Mouse (Mus musculus) intestine, embryonic 15.5 days (tissue): ENCODE data around the gene Selenos. TPM values are rescaled to one million over a fixed set of nuclear protein-coding genes. Genes with fewer than 3 reads are reported as not detected.
A peak's percentile ranks its signal among the peaks of the same experiment; 100 is the strongest.

Experiments
- ATAC-seq: fragments of 200-750 bp; cut with Nextera tagmentation; 2 replicates; pipeline ENCODE4 v1.8.0; 2017; ENCODE audit warnings: moderate TSS enrichment, moderate library complexity
- H3K27ac ChIP-seq: fragments of 300-500 bp; sonication (generic); 2 replicates; pipeline ENCODE4 v1.5.1; 2015; ENCODE audit warnings: mild to moderate bottlenecking, inconsistent platforms
- H3K27me3 ChIP-seq: fragments of 300-500 bp; sonication (generic); replicated peaks from 2 replicates; pipeline ENCODE4 v1.6.1; 2015; ENCODE audit warnings: inconsistent platforms
- H3K36me3 ChIP-seq: fragments of 300-500 bp; sonication (generic); 2 replicates; pipeline ENCODE4 v1.6.1; 2015; ENCODE audit warnings: inconsistent platforms
- H3K4me1 ChIP-seq: fragments of 300-500 bp; sonication (generic); replicated peaks from 2 replicates; pipeline ENCODE4 v1.6.1; 2015; ENCODE audit warnings: inconsistent platforms
- H3K4me2 ChIP-seq: fragments of 300-500 bp; sonication (generic); replicated peaks from 2 replicates; pipeline ENCODE4 v1.6.1; 2015; ENCODE audit warnings: mild to moderate bottlenecking, inconsistent platforms
- H3K4me3 ChIP-seq: fragments of 300-500 bp; sonication (generic); replicated peaks from 2 replicates; pipeline ENCODE4 v1.5.1; 2015; ENCODE audit warnings: inconsistent platforms
- H3K9ac ChIP-seq: fragments of 300-500 bp; sonication (generic); 2 replicates; pipeline ENCODE4 v1.6.1; 2015; ENCODE audit warnings: inconsistent platforms
- H3K9me3 ChIP-seq: fragments of 300-500 bp; sonication (generic); 2 replicates; pipeline ENCODE4 v1.6.1; 2016; ENCODE audit warnings: inconsistent platforms
- WGBS: fragments of 180-500 bp; shearing (Covaris S2); methylation state at CpG from one replicate; pipeline ENCODE4 v1.1.7; 2015; 5-methylcytosine and 5-hydroxymethylcytosine counted together
- polyA plus RNA-seq: library from polyadenylated mRNA; unstranded; fragments of >200 nt; fragmentation: Nextera tagmentation; extraction: Ambion mirVana; gene quantifications from 2 replicates; pipeline ENCODE4 v1.2.1, GENCODE M21; 2015

Gene Selenos
- polyA plus RNA-seq, 1 experiment from 2014 or later, result 107 TPM

DNA sequence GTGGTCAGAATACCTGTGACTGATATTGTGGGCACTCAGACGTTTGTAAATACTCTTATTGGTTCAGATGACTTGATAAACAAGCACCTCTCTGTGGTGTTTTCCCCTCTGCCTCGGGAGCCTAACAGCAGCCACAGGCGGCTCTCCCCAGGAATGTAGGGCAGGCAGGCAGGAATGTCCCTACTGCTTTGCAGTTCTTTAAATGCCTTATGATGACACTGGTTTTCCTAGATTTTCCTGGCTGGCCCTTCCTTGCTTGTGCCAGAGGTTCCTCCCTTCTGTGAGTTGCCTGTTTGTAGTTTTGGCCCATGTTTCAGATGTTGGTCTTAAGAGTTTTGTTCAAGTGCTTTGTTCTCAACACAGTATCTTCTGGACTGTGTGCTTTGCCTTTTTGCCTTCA is 49.4 kb downstream of the Selenos start:
- Histone ChIP-seq H3K4me3 (no peak overlapping the region), H3K4me2 (no peak overlapping the region), H3K9me3 (no peaks in the 10 kb centered on the region), H3K4me1 (peaks cover 10% of the 10 kb centered on the region), H3K27me3 (no peaks in the 10 kb centered on the region), H3K9ac (no peak overlapping the region), H3K36me3 (0 out of 2 replicates have a peak, but pooled peaks cover 8% of the 10 kb centered on the region), H3K27ac (no peak overlapping the region)
- WGBS, result 50% methylated on average over 3 of the region's 3 CpGs
- ATAC-seq, result no peak

DNA sequence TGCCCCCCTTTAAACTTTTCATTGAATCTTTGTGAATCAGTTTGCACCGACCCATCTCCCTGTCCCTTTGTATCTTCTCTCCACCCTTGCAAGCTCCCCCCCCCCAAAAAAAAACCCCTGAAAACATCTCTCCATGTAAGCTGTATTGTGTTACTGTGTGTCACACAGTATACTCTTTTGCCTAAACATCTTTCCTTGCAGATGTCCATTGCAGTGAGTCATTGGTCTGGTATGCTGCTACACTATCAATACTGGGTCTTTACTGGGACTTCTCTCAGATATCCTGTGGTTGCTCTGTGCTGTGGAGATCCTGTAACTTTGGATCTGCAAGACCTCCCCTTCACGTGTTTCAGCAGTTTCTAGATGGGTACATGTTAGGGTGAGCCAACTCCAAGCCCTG is 50.8 kb downstream of the Selenos start:
- H3K4me3 ChIP-seq, result no peak overlapping the region
- H3K27ac ChIP-seq, result no peak overlapping the region
- H3K4me2 ChIP-seq, result no peak overlapping the region
- H3K9ac ChIP-seq, result no peak overlapping the region
- no peaks in the 10 kb centered on the region for H3K27me3 ChIP-seq
- H3K36me3 ChIP-seq, result 0 out of 2 replicates have a peak, but pooled peaks cover 8% of the 10 kb centered on the region
- H3K9me3 ChIP-seq, result no peaks in the 10 kb centered on the region
- H3K4me1 ChIP-seq, result 0 out of 2 replicates have a peak, but pooled peaks cover 5% of the 10 kb centered on the region
- no peak for ATAC-seq
- 72% methylated on average over 2 of the region's 2 CpGs for WGBS

DNA sequence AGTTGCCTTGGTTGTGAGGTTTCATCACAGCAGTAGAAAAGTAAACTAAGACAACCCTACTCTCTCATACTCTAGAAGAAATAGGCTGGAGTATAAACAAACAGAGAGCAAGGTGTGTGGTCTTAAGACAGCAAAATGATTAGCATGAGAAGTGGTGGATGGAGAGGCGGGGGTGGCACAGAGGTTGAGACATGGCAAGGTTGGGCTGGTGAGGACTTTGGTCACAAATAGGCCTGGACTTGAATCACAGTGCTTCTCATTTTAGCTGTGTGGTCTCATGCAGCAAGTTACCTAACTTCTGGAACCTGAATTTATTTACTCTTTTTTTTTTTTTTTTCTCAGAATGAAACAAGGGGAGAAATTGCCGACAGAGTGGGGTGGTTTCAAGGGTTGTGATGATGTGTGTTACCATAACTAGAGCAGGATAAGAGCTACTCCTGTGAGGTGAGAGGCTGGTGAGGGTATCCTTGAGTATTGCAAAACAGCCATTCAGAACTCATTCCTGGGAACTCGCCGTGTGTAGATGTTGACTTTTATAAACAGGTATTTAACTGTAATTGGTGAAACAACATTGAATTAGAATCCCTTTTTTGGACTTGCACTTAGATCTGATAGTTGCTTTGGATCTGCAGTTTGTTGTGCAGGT is 52.5 kb downstream of the Selenos start:
- H3K27me3 ChIP-seq, result no peaks in the 10 kb centered on the region
- no peak overlapping the region for H3K27ac ChIP-seq
- H3K4me3 ChIP-seq, result no peak overlapping the region
- H3K9me3 ChIP-seq, result no peaks in the 10 kb centered on the region
- 77% methylated on average over 4 of the region's 4 CpGs for WGBS
- peaks cover 11% of the 10 kb centered on the region; the same call in 1 of the 2 replicates for H3K4me1 ChIP-seq
- 0 out of 2 replicates have a peak, but pooled peaks cover 8% of the 10 kb centered on the region for H3K36me3 ChIP-seq
- ATAC-seq, result no peak
- H3K4me2 ChIP-seq, result no peak overlapping the region
- H3K9ac ChIP-seq, result no peak overlapping the region

DNA sequence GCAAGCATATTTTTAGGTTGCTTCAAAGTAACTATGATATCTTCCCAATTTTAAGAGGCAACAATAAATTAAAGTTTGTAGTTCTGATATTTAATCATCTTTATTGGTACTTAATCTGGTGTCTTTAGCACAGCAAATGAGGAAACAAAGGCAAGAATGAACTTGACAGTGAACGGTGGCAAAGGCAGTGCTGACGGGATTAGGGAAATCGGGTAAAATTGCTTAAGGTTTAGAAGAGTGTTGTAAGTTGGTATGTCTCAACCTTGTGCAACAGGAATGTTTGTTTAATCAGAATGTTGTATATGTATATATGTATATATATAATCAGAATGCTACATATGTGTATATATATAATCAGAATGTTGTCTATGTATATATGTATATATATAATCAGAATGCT is 54.7 kb downstream of the Selenos start:
- 0 out of 2 replicates have a peak, but pooled peaks cover 8% of the 10 kb centered on the region for H3K36me3 ChIP-seq
- 94% methylated on average over 3 of the region's 3 CpGs for WGBS
- no peak overlapping the region for H3K4me3 ChIP-seq
- ATAC-seq, result no peak
- H3K9ac ChIP-seq, result no peak overlapping the region
- H3K27me3 ChIP-seq, result no peaks in the 10 kb centered on the region
- no peak overlapping the region for H3K4me2 ChIP-seq
- no peaks in the 10 kb centered on the region for H3K9me3 ChIP-seq
- no peak overlapping the region for H3K27ac ChIP-seq
- H3K4me1 ChIP-seq, result peaks cover 9% of the 10 kb centered on the region; the same call in 1 of the 2 replicates

DNA sequence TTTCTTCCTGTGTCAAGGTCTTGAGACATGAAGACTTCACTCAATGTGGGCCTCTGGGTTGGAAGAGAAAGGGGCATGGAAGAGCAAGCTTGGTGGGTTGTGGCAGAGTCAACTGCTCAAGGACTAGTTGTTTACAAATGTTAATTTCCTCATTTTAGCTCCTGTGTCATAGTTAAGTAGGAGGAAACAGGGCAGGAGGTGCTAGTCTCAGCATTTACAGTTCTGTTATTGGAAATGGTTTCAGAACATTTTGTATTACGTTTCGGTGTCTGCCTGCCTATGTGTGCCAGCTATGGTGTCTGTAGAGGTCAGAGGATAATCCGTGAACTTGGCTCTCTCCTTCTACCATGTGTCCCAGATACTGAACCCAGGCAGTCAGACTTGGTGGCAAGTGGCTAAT is 56.2 kb downstream of the Selenos start:
- H3K27ac ChIP-seq, result peak overlapping the region; percentile 20; the same call in 1 of the 2 replicates
- H3K27me3 ChIP-seq, result no peaks in the 10 kb centered on the region
- peaks cover 15% of the 10 kb centered on the region for H3K4me1 ChIP-seq
- H3K9me3 ChIP-seq, result no peaks in the 10 kb centered on the region
- ATAC-seq, result 0 out of 2 replicates have a peak, but pooled peaks have one; percentile 3
- no peak overlapping the region for H3K9ac ChIP-seq
- H3K4me3 ChIP-seq, result no peak overlapping the region
- 86% methylated on average over 3 of the region's 3 CpGs for WGBS
- H3K4me2 ChIP-seq, result no peak overlapping the region
- 0 out of 2 replicates have a peak, but pooled peaks cover 4% of the 10 kb centered on the region for H3K36me3 ChIP-seq

DNA sequence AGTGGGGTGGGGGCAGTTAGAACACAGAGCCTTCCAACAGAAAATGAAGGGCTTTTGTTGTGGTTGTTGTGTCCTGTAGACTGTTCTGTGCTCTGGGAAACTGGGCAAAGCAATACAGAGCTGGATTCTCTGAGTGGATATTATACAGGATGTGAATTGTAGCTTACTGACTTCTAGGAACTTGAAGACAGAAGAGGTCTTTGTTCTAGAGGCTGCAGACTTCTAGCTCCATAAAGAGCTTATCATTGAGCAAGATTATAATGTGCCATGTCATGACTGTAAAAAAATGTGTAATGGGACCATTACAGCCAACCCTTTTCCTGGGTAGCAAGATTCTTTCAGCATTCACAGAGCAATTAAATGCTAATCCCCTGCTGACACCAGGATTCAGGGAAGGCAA is 56.7 kb downstream of the Selenos start:
- Histone ChIP-seq H3K4me2 (no peak overlapping the region), H3K9ac (no peak overlapping the region), H3K4me1 (peaks cover 18% of the 10 kb centered on the region), H3K27me3 (no peaks in the 10 kb centered on the region), H3K9me3 (no peaks in the 10 kb centered on the region), H3K36me3 (0 out of 2 replicates have a peak, but pooled peaks cover 3% of the 10 kb centered on the region), H3K27ac (peak overlapping the region; percentile 20; the same call in 1 of the 2 replicates), H3K4me3 (no peak overlapping the region)
- peak; percentile 90 for ATAC-seq

DNA sequence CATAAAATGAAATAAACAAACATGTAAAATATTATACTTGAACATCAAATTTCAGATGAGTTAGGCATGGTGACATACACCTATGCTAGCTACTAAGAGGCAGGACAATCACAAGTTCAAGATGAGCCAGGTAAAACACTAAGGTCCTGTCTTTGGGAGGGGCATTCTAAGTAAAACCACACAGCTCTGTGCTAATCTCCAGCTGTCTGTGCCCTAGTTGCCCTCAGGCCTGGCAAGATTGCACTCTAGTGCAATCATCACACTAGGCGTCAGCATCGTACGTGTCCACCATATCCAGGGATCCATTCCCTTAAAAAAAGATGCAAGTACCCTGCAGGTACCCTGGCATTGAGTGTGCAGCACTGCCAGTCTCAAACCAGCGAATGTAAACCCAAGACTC is 57.9 kb downstream of the Selenos start:
- H3K27me3 ChIP-seq, result no peaks in the 10 kb centered on the region
- H3K9me3 ChIP-seq, result no peaks in the 10 kb centered on the region
- no peak for ATAC-seq
- H3K36me3 ChIP-seq, result no peaks in the 10 kb centered on the region
- H3K27ac ChIP-seq, result no peak overlapping the region
- 94% methylated on average over 4 of the region's 4 CpGs for WGBS
- no peak overlapping the region for H3K4me3 ChIP-seq
- H3K4me2 ChIP-seq, result no peak overlapping the region
- no peak overlapping the region for H3K9ac ChIP-seq
- peaks cover 18% of the 10 kb centered on the region for H3K4me1 ChIP-seq

DNA sequence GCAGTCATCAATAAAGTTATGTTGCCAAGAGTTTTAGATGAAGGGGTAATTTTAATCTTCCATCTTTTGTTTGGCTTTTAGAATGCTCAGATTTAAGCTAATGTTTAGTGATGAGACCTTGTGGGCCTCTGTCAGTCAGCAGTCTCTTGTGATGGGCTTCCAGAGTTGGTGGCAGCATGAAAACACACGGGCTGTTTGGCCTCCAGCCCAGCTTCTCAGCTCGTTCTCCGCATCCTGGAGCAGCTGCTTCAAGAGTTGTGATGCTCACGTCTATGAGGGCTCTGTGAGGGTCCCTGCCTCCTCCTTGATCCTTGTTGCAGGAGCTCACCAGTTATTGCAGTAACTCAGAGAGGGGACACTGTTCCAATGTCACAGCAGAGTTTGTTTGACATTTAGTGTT is 58.9 kb downstream of the Selenos start:
- no peak overlapping the region for H3K9ac ChIP-seq
- no peak overlapping the region for H3K4me2 ChIP-seq
- no peak for ATAC-seq
- no peak overlapping the region for H3K4me3 ChIP-seq
- H3K9me3 ChIP-seq, result no peaks in the 10 kb centered on the region
- H3K27ac ChIP-seq, result no peak overlapping the region
- peaks cover 18% of the 10 kb centered on the region for H3K4me1 ChIP-seq
- no peaks in the 10 kb centered on the region for H3K36me3 ChIP-seq
- no peaks in the 10 kb centered on the region for H3K27me3 ChIP-seq
- WGBS, result 36% methylated on average over 4 of the region's 4 CpGs

DNA sequence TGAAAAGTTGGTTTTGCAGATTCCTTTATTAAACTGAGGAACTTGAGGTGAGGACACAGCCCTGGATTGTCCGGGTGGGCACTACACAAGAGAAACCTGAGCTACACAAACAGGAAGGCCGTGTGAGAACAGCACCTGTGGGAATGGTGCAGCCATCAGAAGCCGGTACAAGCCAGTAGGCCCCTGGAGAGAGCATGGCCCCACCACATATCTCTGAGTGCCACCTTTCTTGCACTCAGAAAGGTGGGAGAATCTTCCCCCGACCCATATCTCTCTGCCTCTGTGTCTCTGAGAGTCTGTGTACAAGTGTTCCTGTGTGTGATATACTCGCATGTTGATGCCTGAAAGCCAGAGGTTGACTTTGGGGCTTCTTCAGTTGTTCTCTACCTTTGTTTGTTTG is 59.4 kb downstream of the Selenos start:
- no peak overlapping the region for H3K4me3 ChIP-seq
- H3K9me3 ChIP-seq, result no peaks in the 10 kb centered on the region
- no peak for ATAC-seq
- no peaks in the 10 kb centered on the region for H3K36me3 ChIP-seq
- H3K4me1 ChIP-seq, result peaks cover 18% of the 10 kb centered on the region
- H3K4me2 ChIP-seq, result no peak overlapping the region
- H3K27me3 ChIP-seq, result no peaks in the 10 kb centered on the region
- WGBS, result 89% methylated on average over 5 of the region's 5 CpGs
- H3K27ac ChIP-seq, result no peak overlapping the region
- H3K9ac ChIP-seq, result no peak overlapping the region

Other genes starting within 250 kb of the Selenos start
- gene Pcsk6, start 217.9 kb upstream of the Selenos start, polyA plus RNA-seq, result 2.6 and 2.8 TPM in 2 replicates
- not detected in 2 replicates for gene Gm45213, start 36.0 kb upstream of the Selenos start, polyA plus RNA-seq
- 165 and 179 TPM in 2 replicates for gene Snrpa1, start 20.6 kb upstream of the Selenos start, polyA plus RNA-seq
- gene Chsy1, start 29.9 kb downstream of the Selenos start, polyA plus RNA-seq, result 10.2 and 11.1 TPM in 2 replicates